Mouse (Mus musculus) heart, embryonic 12.5 days (tissue): Measurements from ENCODE around the gene Ggct. TPM values are rescaled to one million over a fixed set of nuclear protein-coding genes. Genes with fewer than 3 reads are reported as not detected.

Experiments
- ATAC-seq: fragments of 200-750 bp; cut with Nextera tagmentation; 2 replicates; pipeline ENCODE4 v1.8.0; 2017; ENCODE audit warnings: moderate TSS enrichment, moderate library complexity; ENCODE audit not compliant: insufficient number of reproducible peaks, low FRiP score
- H3K27ac ChIP-seq: fragments of 300-500 bp; sonication (generic); 2 replicates; pipeline ENCODE4 v1.5.1; 2016; ENCODE audit warnings: mild to moderate bottlenecking, moderate library complexity; ENCODE audit not compliant: poor library complexity, severe bottlenecking
- H3K27me3 ChIP-seq: fragments of 300-500 bp; sonication (generic); replicated peaks from 2 replicates; pipeline ENCODE4 v1.6.1; 2016; ENCODE audit warnings: mild to moderate bottlenecking, moderate library complexity
- H3K36me3 ChIP-seq: fragments of 300-500 bp; sonication (generic); 2 replicates; pipeline ENCODE4 v1.6.1; 2016; ENCODE audit warnings: mild to moderate bottlenecking, moderate library complexity
- H3K4me1 ChIP-seq: fragments of 300-500 bp; sonication (generic); replicated peaks from 2 replicates; pipeline ENCODE4 v1.6.1; 2016; ENCODE audit warnings: mild to moderate bottlenecking
- H3K4me2 ChIP-seq: fragments of 300-500 bp; sonication (generic); 2 replicates; pipeline ENCODE4 v1.6.1; 2016; ENCODE audit warnings: mild to moderate bottlenecking, moderate library complexity
- H3K4me3 ChIP-seq: fragments of 300-500 bp; sonication (generic); 2 replicates; pipeline ENCODE4 v1.5.1; 2016; ENCODE audit warnings: mild to moderate bottlenecking
- H3K9ac ChIP-seq: fragments of 300-500 bp; sonication (generic); 2 replicates; pipeline ENCODE4 v1.6.1; 2016; ENCODE audit warnings: mild to moderate bottlenecking, moderate library complexity
- H3K9me3 ChIP-seq: fragments of 300-500 bp; sonication (generic); replicated peaks from 2 replicates; pipeline ENCODE4 v1.6.1; 2016; ENCODE audit warnings: mild to moderate bottlenecking, moderate library complexity
- WGBS: fragments of 180-500 bp; shearing (Covaris S2); methylation state at CpG from one replicate; pipeline ENCODE4 v1.1.7; 2016; 5-methylcytosine and 5-hydroxymethylcytosine counted together
- polyA plus RNA-seq: library from polyadenylated mRNA; unstranded; fragments of >200 nt; fragmentation: Nextera tagmentation; extraction: Ambion mirVana; gene quantifications from 2 replicates; pipeline ENCODE4 v1.2.1, GENCODE M21; 2016

Ggct gene
- polyA plus RNA-seq, 1 experiment from 2014 or later: 6.9 TPM

DNA sequence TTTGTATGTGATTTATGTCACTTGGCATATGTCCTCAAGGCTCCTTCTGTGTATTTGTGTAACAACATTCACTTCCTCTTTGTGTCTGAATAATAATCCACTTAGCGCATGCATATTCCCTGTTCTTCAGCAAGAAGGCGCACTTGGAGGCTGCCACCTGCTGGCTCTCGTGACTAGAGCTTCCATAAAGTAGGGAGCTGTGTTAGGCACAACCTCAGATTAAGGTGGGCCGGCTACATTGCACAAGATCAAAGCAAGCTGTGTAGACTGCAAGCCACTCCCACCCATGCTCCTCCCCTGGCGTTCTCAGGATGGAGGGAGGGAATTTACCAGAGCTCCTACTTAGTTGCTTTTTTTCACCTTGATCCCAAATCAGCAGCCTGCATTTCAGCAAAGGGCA, 23.5 kb upstream of the Ggct start:
- Histone ChIP-seq H3K9me3 (peaks cover 8% of the 10 kb centered on the region), H3K4me3 (no peak overlapping the region), H3K27me3 (no peaks in the 10 kb centered on the region; the same call in 1 of the 2 replicates), H3K27ac (no peak overlapping the region), H3K4me2 (no peak overlapping the region), H3K4me1 (peaks cover 6% of the 10 kb centered on the region; the same call in 1 of the 2 replicates), H3K9ac (no peak overlapping the region), H3K36me3 (no peaks in the 10 kb centered on the region)
- no peak for ATAC-seq
- WGBS: 10% methylated on average over 5 of the region's 5 CpGs

DNA sequence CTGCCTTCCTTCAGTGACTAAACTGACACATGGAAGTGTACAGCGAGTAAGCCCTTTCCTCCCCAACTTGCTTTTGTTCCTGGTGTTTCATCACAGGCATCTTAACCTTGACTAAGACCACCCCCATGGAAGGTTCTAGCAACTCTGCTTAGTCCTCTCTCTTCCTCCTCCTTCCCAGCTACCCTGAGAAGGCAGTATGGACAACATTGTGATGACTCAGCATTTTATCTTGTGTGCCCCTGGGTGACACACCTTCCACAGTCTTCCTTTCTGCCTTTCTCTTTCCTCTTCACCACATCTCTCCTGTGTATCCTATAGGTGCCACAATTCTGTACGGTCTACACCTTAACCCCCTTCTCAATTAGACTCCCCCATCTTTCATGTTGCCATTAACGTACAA, 21.4 kb upstream of the Ggct start:
- WGBS: 86% methylated on average over 3 of the region's 3 CpGs
- H3K4me3 ChIP-seq: no peak overlapping the region
- H3K4me1 ChIP-seq: peaks cover 11% of the 10 kb centered on the region
- ATAC-seq: no peak
- no peak overlapping the region for H3K4me2 ChIP-seq
- no peaks in the 10 kb centered on the region; the same call in 1 of the 2 replicates for H3K27me3 ChIP-seq
- no peak overlapping the region for H3K27ac ChIP-seq
- H3K9me3 ChIP-seq: peaks cover 8% of the 10 kb centered on the region
- H3K36me3 ChIP-seq: no peaks in the 10 kb centered on the region
- H3K9ac ChIP-seq: no peak overlapping the region

GRCm38 (mm10) chr6:55012516-55012915, 19.8 kb upstream of the Ggct start:
- no peak overlapping the region for H3K4me3 ChIP-seq
- H3K36me3 ChIP-seq: no peaks in the 10 kb centered on the region
- H3K4me1 ChIP-seq: peaks cover 11% of the 10 kb centered on the region
- 68% methylated on average over 7 of the region's 7 CpGs for WGBS
- no peak overlapping the region for H3K4me2 ChIP-seq
- peaks cover 8% of the 10 kb centered on the region for H3K9me3 ChIP-seq
- no peaks in the 10 kb centered on the region; the same call in 1 of the 2 replicates for H3K27me3 ChIP-seq
- ATAC-seq: no peak
- H3K27ac ChIP-seq: no peak overlapping the region
- no peak overlapping the region for H3K9ac ChIP-seq

DNA sequence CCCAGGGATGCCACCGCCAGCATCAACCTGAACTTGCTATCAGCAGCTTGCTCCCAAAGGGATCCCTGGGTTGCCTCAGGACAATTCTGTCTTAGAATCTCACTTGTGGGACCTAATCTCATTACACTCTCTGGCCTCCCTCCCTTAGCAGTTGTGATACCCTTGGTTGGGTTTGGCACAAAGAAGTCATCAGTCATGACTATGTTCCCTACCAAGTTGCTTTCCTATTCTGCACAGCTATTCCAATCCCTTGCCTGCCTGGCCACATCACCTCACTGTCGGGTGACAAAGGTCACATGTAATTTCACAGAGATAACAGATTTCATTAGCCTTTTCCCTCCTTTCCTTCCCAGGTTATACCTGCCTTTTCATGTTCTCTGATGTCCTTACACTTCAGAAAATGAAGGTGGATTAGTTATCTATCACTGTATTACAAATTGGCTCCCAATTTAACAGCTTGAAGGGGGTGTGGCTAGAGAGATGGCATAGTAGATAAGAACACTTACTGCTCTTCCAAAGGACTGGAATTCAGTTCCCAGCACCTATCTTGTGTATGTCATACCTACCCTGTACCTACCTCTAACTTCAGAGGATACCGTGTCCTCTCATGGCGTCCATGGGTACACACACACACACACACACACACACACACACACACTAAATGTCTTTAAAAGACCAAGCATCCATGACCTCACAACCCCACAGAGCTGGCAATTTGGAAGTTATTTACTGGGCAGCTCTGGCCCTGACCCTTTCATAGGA, 17.8 kb upstream of the Ggct start:
- H3K36me3 ChIP-seq: no peaks in the 10 kb centered on the region
- H3K9me3 ChIP-seq: peaks cover 8% of the 10 kb centered on the region
- no peak overlapping the region for H3K27ac ChIP-seq
- 61% methylated on average over 4 of the region's 4 CpGs for WGBS
- H3K9ac ChIP-seq: no peak overlapping the region
- no peak overlapping the region for H3K4me3 ChIP-seq
- peaks cover 5% of the 10 kb centered on the region for H3K4me1 ChIP-seq
- no peak for ATAC-seq
- H3K4me2 ChIP-seq: peak overlapping the region; percentile 56
- no peaks in the 10 kb centered on the region; the same call in 1 of the 2 replicates for H3K27me3 ChIP-seq

DNA sequence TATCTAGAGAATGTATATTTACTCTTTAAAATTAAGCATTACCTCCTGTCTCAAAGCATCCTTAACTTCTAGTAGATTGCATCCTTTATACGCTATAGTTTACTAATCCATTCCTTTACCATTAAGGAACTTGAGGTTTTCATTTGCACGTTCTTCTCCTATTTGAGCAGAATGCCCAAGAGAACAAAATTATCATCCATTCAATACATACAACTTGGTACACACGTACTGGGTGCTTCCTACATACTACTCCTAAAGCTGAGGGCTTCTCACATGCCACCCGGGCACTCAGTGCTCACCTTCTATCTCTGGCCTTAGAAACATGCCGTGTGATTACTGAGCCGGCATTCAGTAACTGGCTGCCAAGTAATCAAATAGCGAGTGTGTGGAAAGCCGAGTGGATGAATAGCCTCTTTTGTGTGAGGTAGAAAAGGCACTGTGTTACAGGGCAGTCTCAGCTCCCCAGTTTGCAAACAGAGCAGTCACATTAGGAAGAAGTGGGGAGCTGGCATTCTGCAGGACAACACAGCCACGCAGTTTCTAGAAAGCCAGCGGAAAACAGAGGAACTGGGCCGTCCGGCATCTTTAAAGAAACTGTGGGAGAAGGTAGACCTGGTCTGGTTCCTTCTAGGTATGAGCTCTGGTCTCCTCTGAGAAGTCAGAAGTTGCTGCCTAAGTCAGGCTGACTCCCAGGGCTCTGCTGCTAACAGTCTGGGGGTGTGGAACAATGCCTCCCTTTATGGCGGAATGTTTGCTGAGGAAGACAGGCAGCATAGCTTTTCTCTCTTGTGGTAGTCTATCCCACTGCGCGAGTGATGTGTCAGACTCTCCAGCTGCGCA, 16.9 kb upstream of the Ggct start:
- Histone ChIP-seq H3K4me3 (peak overlapping the region; percentile 17; the same call in 1 of the 2 replicates), H3K9me3 (peaks cover 8% of the 10 kb centered on the region), H3K9ac (no peak overlapping the region), H3K27me3 (no peaks in the 10 kb centered on the region; the same call in 1 of the 2 replicates), H3K27ac (peak overlapping the region; percentile 57), H3K4me1 (peaks cover 5% of the 10 kb centered on the region), H3K36me3 (no peaks in the 10 kb centered on the region), H3K4me2 (peak overlapping the region; percentile 56)
- 22% methylated on average over 16 of the region's 16 CpGs for WGBS
- ATAC-seq: no peak

DNA sequence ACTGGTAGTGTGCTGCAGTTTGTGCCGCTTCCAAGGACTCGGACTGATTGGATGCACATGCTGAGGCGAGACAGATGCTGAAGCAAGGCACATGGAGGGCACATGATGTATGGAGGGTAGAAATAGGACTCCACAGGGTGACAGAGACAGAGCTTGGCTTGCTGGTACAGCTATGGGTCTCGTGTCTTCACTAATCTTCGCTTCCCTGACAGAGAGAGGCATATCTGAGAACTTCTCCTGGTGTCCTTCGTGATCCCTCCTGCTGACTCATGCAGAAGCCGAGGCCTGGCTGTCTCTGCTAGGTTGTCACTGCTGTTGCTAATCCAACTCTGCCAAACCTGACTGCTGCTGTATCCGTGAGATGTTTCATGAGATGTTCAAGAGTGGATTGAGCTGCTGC, 15.7 kb upstream of the Ggct start:
- Histone ChIP-seq H3K4me2 (no peak overlapping the region), H3K4me3 (no peak overlapping the region), H3K27ac (no peak overlapping the region), H3K4me1 (peaks cover 5% of the 10 kb centered on the region), H3K27me3 (no peaks in the 10 kb centered on the region; the same call in 1 of the 2 replicates), H3K9ac (no peak overlapping the region), H3K9me3 (no peaks in the 10 kb centered on the region), H3K36me3 (no peaks in the 10 kb centered on the region)
- 76% methylated on average over 8 of the region's 8 CpGs for WGBS
- ATAC-seq: no peak

DNA sequence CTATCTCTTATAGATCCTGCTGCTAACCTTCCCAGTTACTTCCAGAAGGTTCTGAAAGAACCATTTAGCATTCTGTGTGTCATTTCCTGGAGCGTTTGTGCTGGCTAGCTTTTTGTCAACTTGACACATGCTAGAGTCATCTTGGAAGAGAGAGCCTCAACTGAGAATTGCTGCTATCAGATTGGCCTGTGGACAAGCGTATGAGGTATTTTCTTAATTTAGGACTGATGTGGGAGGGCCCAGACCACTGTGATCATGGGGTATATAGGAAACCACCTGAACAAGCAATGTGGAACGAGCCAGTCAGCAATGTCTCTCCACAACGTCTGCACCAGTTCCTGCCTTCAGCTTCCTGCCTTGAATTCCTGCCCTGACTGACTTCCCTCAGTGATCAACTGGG, 10.8 kb upstream of the Ggct start:
- no peak for ATAC-seq

DNA sequence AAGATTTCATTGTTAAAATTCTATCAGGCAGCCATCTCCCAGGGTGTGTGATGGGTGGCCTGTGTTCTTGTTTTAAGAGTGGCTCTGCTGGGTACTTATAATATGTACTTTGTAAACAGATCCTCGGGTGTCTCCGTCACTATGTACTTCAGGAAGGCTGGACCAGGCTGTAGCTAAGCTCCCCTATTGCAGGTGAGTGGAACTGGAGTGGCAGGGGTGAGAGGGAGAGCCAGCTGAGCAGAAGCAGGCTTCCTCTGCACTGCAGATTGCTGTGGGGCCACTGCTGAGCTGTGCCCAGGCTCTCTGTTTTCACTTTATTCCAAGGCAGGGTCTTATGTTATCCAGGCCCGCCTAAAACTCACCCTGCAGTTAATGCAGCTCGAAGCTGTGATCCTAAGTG, 9.7 kb upstream of the Ggct start:
- Histone ChIP-seq H3K4me1 (no peaks in the 10 kb centered on the region; the same call in 1 of the 2 replicates), H3K27ac (no peak overlapping the region), H3K9me3 (no peaks in the 10 kb centered on the region), H3K36me3 (no peaks in the 10 kb centered on the region), H3K4me2 (no peak overlapping the region), H3K4me3 (no peak overlapping the region), H3K27me3 (no peaks in the 10 kb centered on the region), H3K9ac (no peak overlapping the region)
- ATAC-seq: no peak
- 66% methylated on average over 4 of the region's 4 CpGs for WGBS

More for the DNA sequence above, 10.8 kb upstream of the Ggct start:
- Histone ChIP-seq H3K9ac (no peak overlapping the region), H3K27me3 (no peaks in the 10 kb centered on the region), H3K4me1 (no peaks in the 10 kb centered on the region; the same call in 1 of the 2 replicates), H3K27ac (no peak overlapping the region), H3K4me3 (no peak overlapping the region), H3K4me2 (no peak overlapping the region), H3K36me3 (no peaks in the 10 kb centered on the region), H3K9me3 (no peaks in the 10 kb centered on the region)
- 55% methylated on average over 4 of the region's 4 CpGs for WGBS

DNA sequence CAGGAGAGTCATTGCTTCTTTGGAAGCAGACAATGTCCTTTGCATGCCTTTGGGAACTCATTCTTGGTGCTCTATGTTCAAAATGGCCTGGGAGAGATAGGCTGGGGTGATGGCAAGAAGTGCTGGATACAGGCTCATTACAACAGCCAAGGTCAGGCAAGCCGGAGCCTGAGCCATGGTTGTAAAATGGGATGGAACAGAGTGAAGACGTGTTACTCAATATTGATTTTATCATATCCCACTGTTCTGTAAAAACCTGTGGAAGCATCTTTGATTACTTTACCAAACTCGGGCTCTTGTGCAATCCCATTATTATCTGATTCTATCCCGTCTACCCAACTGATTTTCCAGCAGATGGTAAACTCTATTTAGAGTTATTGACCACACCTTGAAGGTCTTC, 8.6 kb upstream of the Ggct start:
- H3K4me2 ChIP-seq: no peak overlapping the region
- no peak for ATAC-seq
- H3K4me1 ChIP-seq: no peaks in the 10 kb centered on the region; the same call in 1 of the 2 replicates
- no peak overlapping the region for H3K27ac ChIP-seq
- WGBS: 77% methylated on average over 4 of the region's 4 CpGs
- H3K9ac ChIP-seq: no peak overlapping the region
- H3K9me3 ChIP-seq: no peaks in the 10 kb centered on the region
- no peak overlapping the region for H3K4me3 ChIP-seq
- no peaks in the 10 kb centered on the region for H3K27me3 ChIP-seq
- H3K36me3 ChIP-seq: no peaks in the 10 kb centered on the region

- Histone ChIP-seq H3K4me3 (no peak overlapping the region), H3K9me3 (no peaks in the 10 kb centered on the region), H3K4me1 (no peaks in the 10 kb centered on the region), H3K36me3 (no peaks in the 10 kb centered on the region), H3K27me3 (no peaks in the 10 kb centered on the region), H3K9ac (no peak overlapping the region), H3K27ac (no peak overlapping the region), H3K4me2 (no peak overlapping the region)
- 81% methylated on average over 6 of the region's 6 CpGs for WGBS
- no peak for ATAC-seq
Observed at GRCm38 (mm10) chr6:54997726-54998125, 5.0 kb upstream of the Ggct start.

- no peak for ATAC-seq
- no peak overlapping the region for H3K4me2 ChIP-seq
- no peaks in the 10 kb centered on the region for H3K27me3 ChIP-seq
- no peak overlapping the region for H3K27ac ChIP-seq
- 88% methylated on average over 3 of the region's 3 CpGs for WGBS
- H3K4me3 ChIP-seq: no peak overlapping the region
- peaks cover 10% of the 10 kb centered on the region for H3K4me1 ChIP-seq
- no peaks in the 10 kb centered on the region for H3K36me3 ChIP-seq
- no peak overlapping the region for H3K9ac ChIP-seq
- no peaks in the 10 kb centered on the region for H3K9me3 ChIP-seq
Observed at GRCm38 (mm10) chr6:54996361-54996760, 3.6 kb upstream of the Ggct start.
